Mouse (Mus musculus) spleen, postnatal 14 days (tissue): ENCODE data around the gene Mfsd4b3.
A peak's percentile ranks its signal among the peaks of the same experiment; 100 is the strongest.
"Not testable (repeated sequence)": the region's sequence is repeated elsewhere in the genome, so short reads cannot be mapped to it uniquely, and the experiment has no call there.

Source experiments
- DNase-seq, 2 experiments: peaks; one replicate each; pipeline ENCODE4 v3.0.0; 2021 to 2022; ENCODE audit warnings: low spot score in 2 of 2

The Mfsd4b3 gene

DNA sequence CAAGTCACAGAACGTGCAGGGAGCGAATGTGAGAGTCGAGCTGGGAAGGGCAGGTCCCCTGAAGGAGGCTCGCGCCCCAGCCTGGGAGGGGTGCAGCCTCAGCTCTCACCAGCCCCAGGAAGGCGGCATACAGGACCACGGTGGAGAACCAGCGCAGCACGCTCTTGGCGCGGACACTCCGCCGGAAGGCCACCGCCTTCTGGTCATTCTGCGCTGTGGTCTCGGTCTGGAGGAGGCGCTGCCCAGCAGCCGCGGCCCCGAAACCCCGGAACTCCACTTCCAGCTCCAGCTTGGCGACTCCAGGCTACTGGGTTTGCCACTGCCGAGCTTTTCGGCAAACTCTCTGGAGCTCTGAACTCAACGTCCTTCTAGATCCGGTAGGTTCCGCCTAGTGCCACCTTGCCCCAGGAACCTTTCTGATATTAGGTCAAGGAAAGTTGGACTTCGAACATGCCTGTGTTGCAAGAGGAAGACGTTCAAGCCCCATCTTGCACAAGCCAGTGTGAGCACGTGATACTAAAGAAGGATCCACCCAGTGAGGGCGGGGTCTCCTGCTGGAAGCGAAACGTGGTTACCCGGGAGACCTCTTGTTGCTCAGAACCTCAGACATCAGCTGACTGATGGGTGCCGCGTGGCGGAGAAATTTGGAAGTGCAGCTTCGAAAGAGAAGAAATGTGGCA is at the start of gene Mfsd4b3:
Gene Mfsd4b3 (minus strand): TSS at position 393 of the 680 bp plus-strand sequence.
- DNase-seq: peak; percentile 70 to 82

DNA sequence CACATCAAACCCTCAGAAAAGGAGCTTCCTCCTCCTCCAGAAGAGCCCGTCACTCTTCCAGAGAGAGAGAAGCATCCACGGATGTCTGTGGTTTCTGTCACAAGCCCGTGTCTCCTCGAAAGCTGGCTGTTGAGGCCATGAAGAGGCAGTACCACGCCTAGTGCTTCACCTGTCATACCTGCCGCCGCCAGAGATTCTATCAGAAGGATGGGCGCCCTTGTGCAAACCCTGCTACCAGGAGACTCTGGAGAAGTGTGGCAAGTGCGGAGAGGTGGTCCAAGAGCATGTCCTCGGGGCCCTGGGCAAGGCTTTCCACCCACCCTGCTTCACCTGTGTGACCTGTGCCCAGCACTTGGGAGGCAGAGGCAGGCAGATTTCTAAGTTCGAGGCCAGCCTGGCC is 49.6 kb upstream of the Mfsd4b3 start:
- no peak for DNase-seq

DNA sequence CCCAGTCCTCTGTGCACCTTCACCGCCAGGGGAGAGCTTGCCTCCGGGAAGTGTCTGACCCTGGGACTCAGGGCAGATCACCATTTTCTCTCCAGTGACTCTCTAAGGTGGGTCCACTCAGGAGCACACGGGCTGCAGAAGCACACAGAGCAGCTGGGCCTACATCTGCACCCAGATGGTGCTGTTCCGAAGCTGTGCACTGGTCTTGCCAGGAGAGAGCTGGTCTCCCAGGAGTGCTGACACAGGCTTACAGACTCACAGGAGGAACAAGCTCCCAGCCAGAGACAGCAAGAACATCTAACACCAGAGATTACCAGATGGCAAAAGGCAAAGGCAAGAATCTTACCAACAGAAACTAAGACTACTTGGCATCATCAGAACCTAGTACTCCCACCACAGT is 48.9 kb upstream of the Mfsd4b3 start:
- not testable (repeated sequence) for DNase-seq

DNA sequence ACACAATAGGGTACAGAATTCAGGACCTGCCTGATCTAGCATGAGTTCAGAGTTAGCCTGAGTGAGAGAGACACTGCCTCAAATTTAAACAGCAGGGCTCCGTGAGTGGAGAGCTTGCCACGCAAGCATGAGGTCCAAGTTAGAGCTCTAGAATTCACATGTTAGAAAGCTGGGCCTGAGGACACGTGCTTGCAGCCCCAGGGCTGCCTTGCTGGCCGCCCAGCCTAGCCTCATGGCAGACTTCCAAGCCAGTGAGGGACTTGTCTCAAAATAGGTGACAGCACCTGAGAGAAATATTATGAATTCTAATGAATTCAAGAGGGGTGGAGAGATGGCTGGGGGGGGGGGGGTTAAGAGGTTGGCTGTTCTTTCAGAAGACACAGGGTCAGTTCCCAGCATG is 48.0 kb upstream of the Mfsd4b3 start:
- no peak for DNase-seq

DNA sequence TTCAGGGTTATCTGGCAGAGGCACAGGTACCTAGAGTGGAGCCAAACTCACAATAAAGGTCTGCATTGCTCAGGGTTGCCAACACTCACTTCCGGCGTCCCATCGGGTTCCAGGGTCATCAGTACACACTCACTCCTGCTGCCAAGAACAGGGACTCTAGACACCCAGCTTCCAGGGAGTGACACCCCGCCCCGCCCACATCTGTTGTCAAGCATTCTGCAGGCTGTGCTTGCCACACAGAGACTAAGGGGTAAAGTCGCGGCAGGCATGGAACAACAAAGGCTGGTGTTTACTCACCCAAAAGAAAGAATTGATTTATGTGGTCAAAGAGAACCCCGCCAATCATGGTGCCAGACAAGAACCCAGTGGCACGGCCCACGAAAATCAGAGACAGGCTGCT is 47.0 kb upstream of the Mfsd4b3 start:
- DNase-seq: no peak

DNA sequence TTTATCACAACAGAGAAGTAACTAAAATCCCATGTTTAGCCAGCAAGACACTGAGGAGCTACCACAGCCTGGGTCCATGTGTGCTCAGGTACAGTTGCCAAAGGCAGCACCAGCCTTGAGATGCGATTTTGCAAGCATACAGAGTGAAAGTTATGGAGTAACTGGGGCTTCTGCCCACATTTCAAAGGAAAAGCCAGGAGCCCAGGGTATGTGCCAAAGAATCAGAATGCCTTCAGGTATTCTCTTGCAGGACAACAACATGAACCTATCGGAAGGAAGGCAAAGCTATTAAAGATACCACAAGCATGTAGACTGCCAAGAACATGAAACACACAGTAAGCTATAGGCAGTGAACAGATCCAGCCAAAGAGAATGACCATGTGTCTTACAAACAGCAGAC is 40.8 kb upstream of the Mfsd4b3 start:
- no peak for DNase-seq

DNA sequence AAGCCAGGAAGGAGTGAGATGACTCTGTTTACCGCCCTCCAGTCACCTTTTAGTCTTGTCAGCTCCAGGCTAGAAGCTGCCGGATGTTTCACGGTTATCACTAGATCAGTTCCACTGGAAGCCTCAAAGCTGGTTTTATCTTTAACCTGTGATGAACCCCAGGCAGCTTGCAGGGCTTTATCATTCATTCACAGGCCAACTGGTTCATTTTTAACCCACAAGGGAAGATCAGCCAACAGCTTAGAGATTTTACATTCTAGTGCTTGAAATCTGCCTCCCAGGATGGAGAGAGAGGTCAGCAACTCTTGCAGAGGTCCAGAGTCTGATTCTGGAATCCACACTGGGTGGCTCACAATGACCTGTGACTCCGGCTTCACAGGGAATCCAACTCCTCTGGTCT is 31.2 kb upstream of the Mfsd4b3 start:
- DNase-seq: no peak

DNA sequence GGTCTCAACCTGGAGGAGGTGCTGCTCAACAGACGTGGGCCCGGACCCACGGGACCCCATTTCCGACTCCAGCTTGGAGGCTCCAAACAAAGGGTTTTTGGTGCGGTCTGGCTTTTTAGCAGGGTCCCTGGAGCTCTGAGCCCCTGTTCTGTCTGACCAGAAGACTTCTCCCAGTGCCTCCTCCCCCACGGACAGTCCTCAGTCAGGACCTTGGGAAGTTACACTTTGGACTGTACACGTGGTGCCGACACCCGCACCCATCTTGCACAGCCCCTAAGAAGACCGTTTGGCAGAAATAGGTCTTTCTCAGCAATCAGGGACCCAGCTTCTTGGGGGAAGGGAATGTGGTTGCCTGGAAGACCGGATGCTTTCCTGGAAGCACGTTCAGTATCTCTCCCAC is 26.5 kb upstream of the Mfsd4b3 start, which contains the start of gene Mfsd4b5:
Gene Mfsd4b5 (minus strand): TSS at position 181 of the 400 bp plus-strand sequence.
- no peak for DNase-seq

DNA sequence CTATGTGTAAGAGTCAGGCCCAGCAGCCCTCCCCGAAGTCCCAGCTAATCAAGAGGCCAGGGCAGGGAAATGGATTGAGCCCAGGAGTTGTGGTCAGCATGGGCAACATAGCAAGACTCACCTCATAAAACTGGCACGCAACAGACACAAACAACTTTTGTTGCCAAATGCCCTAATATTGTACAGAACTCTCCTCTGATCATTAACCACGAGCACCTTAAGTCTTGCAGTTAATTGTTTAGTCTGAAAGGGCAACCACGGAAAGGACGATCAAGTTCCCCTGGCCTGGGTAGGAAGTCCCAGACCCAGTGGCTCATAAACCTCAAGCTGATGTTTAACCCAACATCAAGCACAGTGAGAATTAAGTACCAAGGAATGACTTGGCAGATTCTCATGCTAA is 22.7 kb upstream of the Mfsd4b3 start:
- DNase-seq: no peak

DNA sequence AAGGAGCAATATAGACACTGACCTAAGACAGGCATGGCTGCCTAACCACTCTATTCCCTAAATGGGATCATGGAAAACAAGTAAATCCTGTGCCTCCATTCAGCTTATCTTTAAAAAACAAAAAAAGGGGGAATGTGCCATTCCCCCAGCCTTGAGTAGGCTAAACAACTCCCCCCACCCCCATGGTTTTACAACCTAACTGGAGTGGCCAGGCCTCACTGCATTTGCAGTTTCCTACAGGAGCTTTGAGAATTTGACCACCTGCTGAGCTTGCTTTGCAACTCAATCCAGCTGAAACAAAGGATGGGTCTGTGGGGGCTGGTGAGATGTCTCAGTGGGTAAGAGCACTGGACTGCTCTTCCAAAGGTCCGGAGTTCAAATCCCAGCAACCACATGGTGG is 18.3 kb upstream of the Mfsd4b3 start:
- no peak for DNase-seq

DNA sequence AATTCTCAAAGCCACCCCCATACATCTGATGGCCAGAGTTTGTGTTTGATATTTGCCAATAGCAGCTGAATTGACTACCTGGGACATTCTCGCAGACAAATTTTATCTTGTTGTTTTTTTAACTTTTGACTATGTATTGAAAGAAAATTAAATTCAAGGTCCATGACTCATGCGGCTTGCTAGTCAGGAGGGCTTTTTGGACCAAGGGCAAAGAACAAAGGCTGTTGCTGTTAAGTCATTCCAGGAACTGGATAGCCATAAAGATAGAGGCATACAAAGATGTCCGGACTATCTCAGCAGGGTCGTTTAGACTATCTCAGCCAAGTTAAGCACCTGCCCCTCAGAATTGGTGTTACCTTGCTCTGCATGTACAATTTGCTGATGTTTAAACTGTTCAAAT is 17.4 kb upstream of the Mfsd4b3 start:
- DNase-seq: no peak

DNA sequence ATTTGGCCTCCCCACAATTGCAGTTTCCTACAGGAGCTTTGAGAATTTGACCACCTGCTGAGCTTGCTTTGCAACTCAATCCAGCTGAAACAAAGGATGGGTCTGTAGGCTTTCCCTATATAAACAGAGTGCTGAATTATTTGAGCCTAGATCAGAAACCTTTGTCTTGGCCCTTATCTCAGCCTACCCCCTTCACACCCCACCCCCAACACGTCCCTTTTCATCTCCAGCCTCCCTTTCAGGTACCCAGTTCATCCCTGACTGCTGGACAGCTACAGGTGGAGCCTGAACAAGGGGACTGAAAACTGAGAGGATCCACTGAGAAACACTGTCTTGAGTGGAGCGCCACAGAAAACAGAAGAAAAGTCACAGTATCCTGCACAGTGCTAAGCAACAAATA is 15.8 kb upstream of the Mfsd4b3 start:
- no peak for DNase-seq

DNA sequence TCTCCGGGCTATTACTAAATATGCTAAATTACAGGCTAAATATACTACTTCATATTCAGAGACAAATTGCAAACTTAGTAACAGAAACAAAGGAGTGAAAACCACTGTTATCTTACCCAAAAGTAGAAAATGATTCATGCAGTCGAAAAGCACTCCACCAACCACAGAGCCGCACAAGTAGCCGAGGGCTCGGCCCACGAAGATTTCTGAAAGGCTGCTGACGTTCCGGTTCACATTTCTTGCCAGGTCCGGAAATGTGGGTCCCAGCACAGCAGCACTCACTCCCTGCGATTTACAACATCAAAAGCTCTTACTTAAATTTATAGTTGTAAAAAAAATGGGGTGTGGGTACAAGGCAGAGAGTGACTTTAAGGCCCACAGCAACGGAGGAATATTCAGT is 15.0 kb upstream of the Mfsd4b3 start:
- DNase-seq: no peak

DNA sequence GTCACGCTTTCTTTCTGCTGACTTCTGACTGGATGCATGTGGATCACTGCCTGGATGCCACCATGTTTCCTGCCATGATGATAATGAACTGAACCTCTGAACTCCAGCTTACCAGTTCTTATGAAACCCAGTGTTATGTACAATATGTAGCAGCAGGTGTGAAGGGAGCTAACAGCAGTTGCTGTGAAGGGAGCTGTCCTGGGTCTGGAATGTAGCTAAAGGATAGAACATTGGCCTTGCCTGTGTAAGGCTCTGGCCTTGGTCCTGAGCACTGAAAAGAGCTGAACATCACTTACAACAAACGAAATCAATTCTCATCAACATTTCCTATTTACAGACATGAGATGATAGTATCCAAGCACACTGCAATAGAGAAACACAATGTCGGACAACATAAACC is 7.6 kb upstream of the Mfsd4b3 start:
- DNase-seq: no peak

DNA sequence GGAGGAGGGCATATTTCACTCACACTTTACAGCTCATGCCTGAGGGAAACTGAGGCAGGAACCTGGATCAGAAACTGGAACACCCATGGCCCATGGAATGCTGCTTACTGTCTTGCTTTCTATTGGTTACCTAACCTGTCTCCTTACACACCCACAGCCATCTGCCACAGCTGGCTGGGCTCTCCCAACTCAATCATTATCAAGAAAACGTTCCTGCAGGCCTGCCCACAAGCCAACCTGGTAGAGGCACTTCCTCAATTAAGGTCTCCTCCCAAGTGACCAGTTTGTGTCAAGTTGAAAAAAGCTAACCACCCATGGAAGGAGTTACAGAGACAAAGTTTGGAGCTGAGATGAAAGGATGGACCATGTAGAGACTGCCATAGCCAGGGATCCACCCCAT is 2.0 kb upstream of the Mfsd4b3 start:
- DNase-seq: no peak

DNA sequence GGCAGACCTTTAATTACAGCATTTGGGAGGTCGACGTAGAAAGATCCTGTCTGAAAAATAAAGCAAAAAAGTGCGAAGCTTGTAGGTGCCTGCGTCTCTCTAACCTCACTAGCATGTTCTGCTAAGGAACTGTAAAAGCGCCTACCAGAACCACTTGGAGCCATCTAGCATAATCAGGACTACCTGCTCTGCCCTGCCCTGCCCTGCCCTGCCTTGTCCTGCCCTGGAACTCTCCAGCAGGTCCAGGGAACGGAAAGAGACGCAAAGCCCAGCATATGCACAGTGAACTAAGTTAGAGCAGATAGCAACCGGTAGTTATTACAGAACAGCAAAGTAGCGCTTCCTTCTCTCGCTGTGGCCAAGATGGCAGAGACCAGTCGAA is 479 bp upstream of the Mfsd4b3 start:
- DNase-seq: no peak

DNA sequence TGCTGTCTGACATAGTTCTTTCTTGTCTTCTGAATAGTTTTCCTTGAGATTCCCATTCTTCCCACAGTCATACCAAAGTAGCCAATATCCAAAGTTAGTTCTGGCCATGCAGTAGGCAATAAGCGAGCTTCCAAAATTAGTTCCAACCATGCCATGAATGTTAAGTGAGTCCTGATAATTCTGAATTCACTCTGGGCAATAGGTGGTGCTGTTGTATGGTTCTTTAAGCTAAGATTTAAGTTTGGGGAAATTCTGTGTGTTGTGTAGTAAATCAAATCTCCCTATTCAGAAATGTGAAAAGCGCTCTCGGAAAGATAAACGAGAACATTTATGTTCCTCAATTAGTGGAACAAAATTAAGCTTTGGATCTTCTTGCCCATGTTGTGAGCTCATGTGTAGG is 1.7 kb downstream of the Mfsd4b3 start:
- DNase-seq: no peak

DNA sequence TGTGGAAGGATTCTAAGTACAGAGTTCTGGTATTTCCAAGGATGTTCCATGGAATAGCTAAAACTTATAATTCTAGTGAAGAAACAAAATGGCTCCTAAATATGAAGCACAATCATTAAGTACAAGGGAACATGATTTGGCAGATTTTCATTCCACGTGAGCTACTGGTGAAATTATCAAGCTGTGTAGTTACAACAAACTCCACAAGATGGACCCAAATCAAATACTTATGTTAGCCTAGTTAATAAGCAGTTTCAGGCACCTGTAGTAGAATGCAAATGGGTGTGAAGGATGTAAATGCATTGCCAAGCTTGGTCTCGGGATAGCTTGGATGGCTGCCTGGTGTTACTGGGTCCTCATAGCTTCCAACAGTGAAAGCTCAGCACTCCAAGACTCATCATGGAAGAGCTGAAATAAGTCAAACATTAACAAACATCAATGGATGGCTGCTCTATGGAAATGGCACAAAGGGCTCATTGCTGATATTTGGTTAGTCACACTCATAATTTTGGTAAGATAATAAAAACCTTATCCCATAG is 3.5 kb downstream of the Mfsd4b3 start:
- DNase-seq: no peak

DNA sequence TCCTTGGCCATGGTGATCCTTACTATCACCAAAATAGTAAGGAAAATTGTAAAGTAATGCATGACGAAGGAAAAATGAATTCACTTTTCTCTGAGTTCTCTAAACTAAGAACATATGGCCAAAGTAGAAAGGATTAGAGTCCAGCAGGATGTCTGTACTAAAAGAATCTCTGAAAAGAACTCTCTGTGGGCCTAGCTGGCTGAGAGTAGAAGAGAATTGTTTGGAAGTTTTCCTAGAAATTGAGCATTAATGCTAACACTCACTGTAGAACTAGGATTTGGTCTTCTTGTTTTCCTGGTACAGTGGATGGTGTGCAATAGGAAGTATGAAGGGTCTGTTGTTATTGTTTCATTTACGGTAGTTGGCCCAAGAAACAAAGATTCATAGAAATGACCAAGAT is 4.8 kb downstream of the Mfsd4b3 start:
- no peak for DNase-seq

DNA sequence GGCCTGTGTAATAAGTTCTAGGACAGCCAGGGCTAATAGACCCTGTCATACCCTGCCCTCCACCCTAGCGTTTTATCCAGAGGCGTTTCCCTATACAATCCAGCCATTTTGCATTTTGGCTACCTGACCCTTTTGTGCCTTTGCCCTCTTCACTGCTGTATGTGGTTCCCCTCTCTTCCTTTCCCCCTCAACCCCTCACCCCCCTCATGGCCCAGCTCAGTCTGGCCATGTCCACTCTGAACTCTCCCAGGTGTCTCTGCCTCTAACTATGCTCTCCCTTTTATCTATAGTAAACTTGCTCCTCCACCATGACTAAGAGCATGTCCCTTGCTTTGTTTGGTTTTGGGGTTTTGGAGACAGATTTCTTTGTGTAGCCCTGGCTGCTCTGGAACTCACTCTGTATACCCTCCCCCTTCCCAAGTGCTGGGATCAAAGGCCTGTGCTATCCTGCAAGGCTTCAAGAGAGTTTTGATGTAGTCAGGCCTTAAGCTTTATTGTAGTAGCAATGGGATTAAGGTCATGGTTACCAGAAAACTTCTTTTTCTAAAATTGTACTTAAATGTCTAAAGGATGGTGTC is 10.5 kb downstream of the Mfsd4b3 start:
- DNase-seq: no peak

DNA sequence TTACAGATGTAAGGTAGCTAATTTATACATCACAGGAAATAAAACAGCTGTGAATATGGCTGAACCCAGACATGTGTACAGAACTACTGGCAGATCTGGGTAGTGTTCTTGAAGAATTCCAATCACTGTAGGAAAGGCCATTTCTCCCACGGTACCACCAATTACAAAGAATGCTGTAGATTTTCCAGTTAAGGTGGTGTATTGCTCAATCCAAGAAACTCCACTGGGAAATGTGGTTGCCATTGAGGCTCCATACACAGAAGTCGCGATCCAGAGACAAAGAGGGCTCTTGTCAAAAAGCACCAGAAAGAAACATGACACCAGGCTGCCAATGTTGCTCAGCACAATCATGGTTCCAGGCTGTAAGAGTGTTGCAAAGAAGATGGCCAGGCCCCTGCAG is 12.8 kb downstream of the Mfsd4b3 start:
- not testable (repeated sequence) for DNase-seq

DNA sequence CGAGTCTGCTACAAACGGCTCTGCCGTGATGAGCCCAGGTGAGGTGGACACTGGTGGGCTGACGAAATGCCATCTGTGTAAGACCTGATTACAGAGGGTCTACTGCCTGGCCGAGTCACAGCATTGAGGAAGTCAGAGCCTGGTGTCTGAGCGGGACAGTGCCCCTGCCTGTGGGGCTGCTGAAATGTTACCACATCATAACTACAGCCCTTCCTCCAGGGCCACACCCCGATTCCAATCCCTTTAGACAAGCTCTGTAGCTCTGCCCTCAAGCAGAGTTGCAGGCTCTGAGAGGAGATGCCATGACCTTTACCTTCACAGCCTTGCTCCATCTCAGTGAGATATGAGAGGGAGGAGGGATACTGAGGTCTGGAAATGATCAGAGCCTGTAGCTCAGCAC is 23.4 kb downstream of the Mfsd4b3 start:
- DNase-seq: no peak

DNA sequence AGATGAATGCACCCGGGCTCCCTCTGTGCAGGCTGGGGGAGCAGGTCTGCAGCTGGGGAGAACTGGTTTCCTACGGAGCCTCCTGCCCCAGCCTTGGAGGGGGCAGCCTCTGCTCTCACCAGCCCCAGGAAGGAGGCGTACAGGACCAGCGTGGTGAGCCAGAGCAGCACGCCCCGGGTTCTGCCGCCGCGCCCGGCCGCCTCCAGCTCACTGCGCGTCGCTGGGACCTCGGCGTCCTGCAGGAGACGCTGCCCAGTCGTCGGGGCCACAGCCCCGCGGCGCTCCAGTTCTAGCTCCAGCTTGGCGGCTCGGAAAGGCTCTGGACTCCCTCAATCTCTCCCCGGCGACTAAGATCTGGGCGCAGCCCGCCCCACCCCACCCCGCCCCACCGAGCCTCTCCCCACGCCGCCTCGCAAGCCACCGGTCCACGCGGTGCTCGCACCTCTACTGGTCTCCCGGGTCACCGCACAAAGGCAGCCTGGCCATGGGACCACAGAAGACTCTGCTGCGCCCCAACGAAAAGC is 33.3 kb downstream of the Mfsd4b3 start, which contains the start of gene Mfsd4b2:
Gene Mfsd4b2 (minus strand): TSS at position 308 of the 524 bp plus-strand sequence.
- DNase-seq: no peak
